Mouse (Mus musculus) 416B (cell line): Measurements from ENCODE around the gene Slc35e4.

Source experiments
- DNase-seq: peaks from one replicate; pipeline ENCODE4 v3.0.0; 2011; ENCODE audit warnings: low read depth

Gene Slc35e4

GRCm38 (mm10) chr11:3863454-3864112, 50.9 kb downstream of the Slc35e4 start, which contains the start of gene Osbp2:
Osbp2 (minus strand) TSS chr11:3863903.
- DNase-seq, result no peak

GRCm38 (mm10) chr11:3862661-3863453, 51.6 kb downstream of the Slc35e4 start:
- DNase-seq, result no peak

GRCm38 (mm10) chr11:3860361-3860760, 54.1 kb downstream of the Slc35e4 start:
- DNase-seq, result no peak

DNA sequence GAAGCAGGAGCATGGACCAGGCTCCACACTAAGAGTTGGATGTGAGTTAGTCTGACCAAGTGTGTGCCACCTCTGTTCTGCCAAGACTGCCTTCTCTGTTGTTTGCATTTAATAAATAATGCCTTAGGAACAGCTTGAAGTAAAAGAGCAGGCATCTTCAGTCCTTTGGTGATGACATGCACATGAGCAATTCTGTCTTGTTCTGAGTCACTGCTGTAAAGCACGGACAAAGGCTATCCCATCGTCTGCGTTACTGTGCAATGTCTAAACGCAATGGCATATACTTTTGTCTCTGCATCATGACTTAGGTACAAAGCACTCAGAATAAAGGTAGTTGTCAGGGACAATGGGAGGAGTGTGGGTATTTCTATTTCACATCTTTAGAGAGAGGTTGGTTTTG, 54.7 kb downstream of the Slc35e4 start:
- no peak for DNase-seq

DNA sequence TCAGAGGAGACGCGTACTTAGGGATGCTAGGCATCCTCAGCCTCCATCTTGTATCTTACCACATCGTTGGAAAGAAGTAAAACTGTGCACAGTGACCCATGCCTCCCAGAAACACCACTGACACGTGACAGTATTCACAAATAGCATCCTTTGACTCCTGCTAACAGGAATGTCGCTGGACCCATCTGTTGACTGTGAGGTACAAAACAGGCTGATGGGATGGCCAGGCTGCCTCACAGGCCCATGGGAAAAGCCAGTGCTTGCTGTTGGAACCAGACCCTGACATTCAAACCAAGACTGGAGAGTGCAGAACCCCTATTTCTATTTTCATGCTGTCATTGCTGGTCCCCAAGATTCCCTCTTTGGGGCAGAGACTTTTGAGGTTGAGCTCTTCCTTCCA, 56.6 kb downstream of the Slc35e4 start:
- DNase-seq, result no peak
